Mouse (Mus musculus) megakaryocyte-erythroid progenitor cell, adult 5-6 weeks (primary cell): ENCODE results near the gene Fam20b. TPM values are rescaled to one million over a fixed set of nuclear protein-coding genes. Genes with fewer than 3 reads are reported as not detected.

Experiments used
- ATAC-seq: replicated peaks from 2 replicates; pipeline ENCODE4 v1.8.0; 2016; ENCODE audit warnings: mild to moderate bottlenecking, inconsistent platforms; ENCODE audit not compliant: severe bottlenecking, poor library complexity, low FRiP score, low TSS enrichment
- total RNA-seq, 2 experiments: library from RNA; stranded (forward) in 1 of 2; stranded (reverse) in 1 of 2; fragments of 200-1000, 215-1000 nt in 1 of 2; fragments of >200 nt in 1 of 2; fragmentation: Nextera tagmentation in 1 of 2; gene quantifications; 2 replicates each; pipeline ENCODE4 v1.2.3; 2014 to 2017

Fam20b gene
- total RNA-seq (2014; fragmentation: Nextera tagmentation) (24.9 and 35.7 TPM in 2 replicates), total RNA-seq (2017) (41.1 and 46.9 TPM in 2 replicates)

GRCm38 (mm10) chr1:156718950-156719805 lies at the start of gene Fam20b:
Fam20b (minus strand) TSS chr1:156719086.
- peak; percentile 87 for ATAC-seq

GRCm38 (mm10) chr1:156765311-156765710 lies 46.4 kb upstream of the Fam20b start:
- no peak for ATAC-seq

- ATAC-seq = no peak
Observed at GRCm38 (mm10) chr1:156764584-156764983, 45.7 kb upstream of the Fam20b start.

GRCm38 (mm10) chr1:156763280-156763679 lies 44.4 kb upstream of the Fam20b start:
- no peak for ATAC-seq

- no peak for ATAC-seq
Observed at GRCm38 (mm10) chr1:156761430-156761801, 42.5 kb upstream of the Fam20b start.

- no peak for ATAC-seq
Observed at GRCm38 (mm10) chr1:156760549-156761429, 41.9 kb upstream of the Fam20b start.

- no peak for ATAC-seq
Observed at GRCm38 (mm10) chr1:156758326-156758725, 39.4 kb upstream of the Fam20b start.

- no peak for ATAC-seq
Observed at GRCm38 (mm10) chr1:156754608-156755413, 35.9 kb upstream of the Fam20b start.

- 0 out of 2 replicates have a peak, but pooled peaks have one; percentile 31 for ATAC-seq
Observed at GRCm38 (mm10) chr1:156752990-156753389, 34.1 kb upstream of the Fam20b start.

- ATAC-seq = peak; percentile 92
Observed at GRCm38 (mm10) chr1:156752020-156752724, 33.3 kb upstream of the Fam20b start.

GRCm38 (mm10) chr1:156750261-156750660 lies 31.4 kb upstream of the Fam20b start:
- ATAC-seq = no peak

- no peak for ATAC-seq
Observed at GRCm38 (mm10) chr1:156749136-156749535, 30.2 kb upstream of the Fam20b start.

- ATAC-seq = no peak
Observed at GRCm38 (mm10) chr1:156748435-156749005, 29.6 kb upstream of the Fam20b start.

- peak; percentile 89 for ATAC-seq
Observed at GRCm38 (mm10) chr1:156745188-156745810, 26.4 kb upstream of the Fam20b start.

- ATAC-seq = peak; percentile 49
Observed at GRCm38 (mm10) chr1:156741482-156742411, 22.9 kb upstream of the Fam20b start.

GRCm38 (mm10) chr1:156735788-156736187 lies 16.9 kb upstream of the Fam20b start:
- ATAC-seq = peak; percentile 38; the same call in 1 of the 2 replicates

- ATAC-seq = no peak
Observed at GRCm38 (mm10) chr1:156734019-156734418, 15.1 kb upstream of the Fam20b start.
